Mouse (Mus musculus) layer of hippocampus, postnatal 36 days (tissue): Measurements from ENCODE around the gene Snx3. TPM values are rescaled to one million over a fixed set of nuclear protein-coding genes. Genes with fewer than 3 reads are reported as not detected.

Experiments
- DNase-seq, 2 experiments: peaks; one replicate each; pipeline ENCODE4 v3.0.0; 2022
- total RNA-seq, 2 experiments: library from RNA; stranded (reverse); gene quantifications; 2 replicates each; pipeline ENCODE4 v1.2.3; 2021

Snx3 gene
- total RNA-seq, 2 experiments from 2014 or later = 204 to 217 TPM

DNA sequence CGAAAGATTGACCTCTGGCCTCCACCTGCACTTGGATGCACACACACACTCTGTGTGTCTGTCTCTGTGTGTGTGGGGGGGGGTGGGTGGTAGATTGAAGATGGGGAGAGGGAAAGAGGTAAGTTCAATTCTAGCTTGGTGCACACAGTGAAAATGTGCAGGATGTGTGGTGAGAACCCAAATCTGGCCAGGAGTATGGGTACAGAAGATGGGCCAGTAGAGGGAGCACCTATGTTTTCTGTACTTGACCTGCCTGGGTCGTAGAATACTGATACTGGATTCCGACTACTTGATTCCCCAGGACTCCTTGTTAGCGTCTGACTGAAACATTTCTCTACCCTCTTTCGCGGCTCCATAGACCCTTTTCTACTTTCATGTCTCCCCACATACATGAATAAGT lies 8.3 kb downstream of the Snx3 start:
- no peak for DNase-seq

- no peak for DNase-seq
Observed at GRCm38 (mm10) chr10:42511184-42512135, 9.6 kb downstream of the Snx3 start.

DNA sequence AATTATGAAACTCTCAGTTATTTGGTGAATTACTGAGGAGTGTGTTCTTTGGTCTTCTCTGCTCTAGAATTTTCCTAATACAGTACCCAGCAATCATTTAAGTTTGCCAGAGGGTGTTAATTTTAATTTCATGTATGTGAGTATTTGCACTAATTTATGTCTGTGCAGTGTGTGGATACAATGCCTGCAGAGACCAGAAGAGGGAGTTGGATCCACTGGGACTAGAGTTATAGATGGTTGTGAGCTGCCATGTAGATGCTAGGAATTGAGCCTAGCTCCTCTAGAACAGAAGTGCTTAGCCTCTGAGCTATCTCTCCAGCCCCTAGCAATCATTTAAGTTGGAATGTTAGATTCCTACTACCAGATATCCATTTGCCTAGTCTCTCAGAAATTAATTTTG lies 12.3 kb downstream of the Snx3 start:
- no peak for DNase-seq

GRCm38 (mm10) chr10:42518363-42518762 lies 16.5 kb downstream of the Snx3 start:
- DNase-seq = no peak

DNA sequence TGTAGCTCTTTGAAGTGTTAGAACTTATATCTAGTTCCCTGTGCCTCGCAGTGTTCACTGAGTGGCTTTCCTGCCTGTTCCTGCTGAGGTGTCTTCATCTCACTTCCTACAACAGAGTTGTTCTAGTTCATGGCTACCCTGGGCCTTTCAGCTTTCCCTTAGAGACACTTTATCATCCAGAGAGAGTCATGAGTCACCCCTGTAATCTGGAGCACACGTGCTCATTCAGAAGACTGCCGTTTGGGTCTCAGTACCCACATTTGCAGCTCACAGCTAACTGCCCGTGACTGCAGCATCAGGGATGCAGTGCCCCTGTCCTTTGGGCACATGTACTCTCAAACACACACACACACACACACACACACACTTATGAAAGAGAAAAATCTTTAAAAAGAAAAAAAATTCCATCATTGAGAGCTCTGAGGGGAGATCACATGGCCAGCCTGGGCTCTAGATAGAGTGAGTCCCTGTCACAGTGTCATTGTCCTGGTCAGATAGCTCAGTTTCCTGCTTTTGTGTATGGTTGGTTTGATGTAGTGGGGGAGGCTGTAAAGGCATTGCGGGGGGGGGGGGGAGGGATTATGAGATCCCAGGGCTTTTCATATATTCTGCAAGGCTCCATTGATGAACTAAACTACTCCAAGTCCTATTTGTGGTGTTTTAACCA lies 19.6 kb downstream of the Snx3 start:
- DNase-seq = no peak

DNA sequence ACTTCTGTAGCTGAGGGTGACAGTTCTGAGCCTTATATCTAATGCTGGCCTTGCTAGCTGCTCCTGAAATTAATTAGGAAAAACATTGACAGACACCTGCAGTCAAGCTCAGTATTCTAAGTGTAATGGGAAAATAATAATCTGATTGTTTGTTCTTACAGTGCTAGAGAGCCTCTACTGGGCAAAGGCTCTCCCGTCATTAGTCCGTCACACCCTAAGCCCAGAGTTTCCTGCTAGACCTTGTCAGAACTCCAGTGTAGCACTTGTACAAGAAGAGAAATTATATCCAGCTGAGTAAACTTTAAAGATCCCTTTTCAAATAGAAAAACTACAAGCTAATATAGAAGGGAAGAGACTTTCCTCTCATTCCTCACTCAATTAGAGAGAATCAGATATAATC lies 21.1 kb downstream of the Snx3 start:
- no peak for DNase-seq

- no peak for DNase-seq
Observed at GRCm38 (mm10) chr10:42523556-42524162, 21.8 kb downstream of the Snx3 start.

DNA sequence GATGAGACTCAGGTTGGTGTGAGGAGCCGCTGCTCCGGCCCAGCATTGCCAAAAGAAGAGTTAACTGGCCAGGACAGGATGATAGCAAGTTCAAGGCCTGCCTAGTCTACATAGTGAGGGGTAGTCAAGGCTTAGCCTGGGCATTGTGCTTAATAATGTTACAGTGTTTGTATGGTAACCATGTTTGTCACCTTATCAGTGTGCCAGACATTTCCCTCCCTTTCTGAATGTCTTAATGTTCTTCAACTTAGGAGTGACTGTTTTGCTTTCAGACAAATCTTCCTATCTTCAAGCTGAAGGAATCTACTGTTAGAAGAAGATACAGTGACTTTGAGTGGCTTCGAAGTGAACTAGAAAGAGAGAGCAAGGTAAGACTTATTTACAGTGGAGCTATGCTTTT lies 23.9 kb downstream of the Snx3 start:
- DNase-seq = no peak

DNA sequence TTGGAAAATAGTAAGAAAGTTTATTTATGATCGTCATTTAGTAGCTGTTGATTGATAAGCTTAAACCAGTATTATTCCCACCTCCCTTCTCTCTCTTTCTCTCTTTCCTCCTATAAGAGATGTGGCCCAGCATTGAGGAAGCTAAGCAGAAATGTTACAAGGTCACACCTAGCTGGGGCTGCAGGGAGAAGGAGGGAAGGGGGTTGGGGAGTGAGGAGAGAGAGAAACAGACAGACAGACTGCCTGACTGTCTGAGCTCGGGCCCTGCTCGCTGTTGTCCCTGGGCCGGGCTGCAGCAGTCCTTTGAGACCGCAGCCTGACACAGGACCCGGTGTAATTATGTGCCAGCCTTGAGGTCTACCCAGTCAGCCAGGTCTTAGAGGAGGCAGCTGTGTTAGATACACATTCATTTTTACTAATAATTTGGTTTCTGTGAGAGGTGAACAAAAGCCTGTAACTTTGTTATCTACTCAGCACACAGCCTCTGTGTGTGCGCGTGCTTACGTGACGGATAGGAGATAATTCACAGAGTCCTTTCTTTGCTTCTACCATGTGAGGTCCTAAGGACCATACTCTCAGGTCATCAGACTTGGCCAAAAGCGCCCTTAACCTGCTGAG lies 32.1 kb downstream of the Snx3 start:
- no peak for DNase-seq

DNA sequence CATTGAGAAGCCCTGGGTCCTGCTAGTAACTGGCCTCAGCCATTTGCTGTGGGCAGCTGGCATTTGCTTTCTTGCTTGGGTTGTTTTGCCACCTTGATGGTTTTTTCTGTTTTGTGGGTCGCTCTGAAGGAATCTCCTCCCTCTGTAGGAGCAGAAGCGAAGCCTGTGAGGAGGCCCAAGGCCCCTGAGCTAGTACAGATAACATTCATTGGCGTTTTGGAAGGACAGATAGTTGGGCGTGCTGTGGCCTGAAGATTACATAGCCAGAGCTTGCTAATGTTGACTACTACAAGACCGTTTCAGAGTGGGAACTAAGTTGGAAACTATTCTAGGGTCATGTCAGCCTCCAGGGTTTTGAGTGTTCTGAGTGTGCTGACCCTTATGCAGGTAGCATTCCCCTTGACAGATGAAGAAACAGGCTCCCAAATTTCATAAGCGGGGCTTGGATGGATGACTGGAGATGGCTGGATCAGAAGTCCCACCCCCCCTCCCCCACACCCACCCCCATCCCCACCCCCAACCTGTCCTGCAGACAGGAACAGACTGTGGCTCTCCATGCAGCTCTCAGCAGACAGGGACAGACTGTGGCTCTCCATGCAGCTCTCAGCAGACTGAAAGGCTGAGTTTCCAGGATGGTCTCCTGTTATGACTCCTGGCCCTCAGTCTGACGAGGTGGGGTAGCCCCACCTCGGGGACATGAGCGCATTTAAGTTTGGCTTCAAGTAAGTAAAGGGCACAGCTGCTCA lies 35.9 kb downstream of the Snx3 start:
- DNase-seq = no peak

- no peak for DNase-seq
Observed at GRCm38 (mm10) chr10:42545707-42546503, 44.1 kb downstream of the Snx3 start.

DNA sequence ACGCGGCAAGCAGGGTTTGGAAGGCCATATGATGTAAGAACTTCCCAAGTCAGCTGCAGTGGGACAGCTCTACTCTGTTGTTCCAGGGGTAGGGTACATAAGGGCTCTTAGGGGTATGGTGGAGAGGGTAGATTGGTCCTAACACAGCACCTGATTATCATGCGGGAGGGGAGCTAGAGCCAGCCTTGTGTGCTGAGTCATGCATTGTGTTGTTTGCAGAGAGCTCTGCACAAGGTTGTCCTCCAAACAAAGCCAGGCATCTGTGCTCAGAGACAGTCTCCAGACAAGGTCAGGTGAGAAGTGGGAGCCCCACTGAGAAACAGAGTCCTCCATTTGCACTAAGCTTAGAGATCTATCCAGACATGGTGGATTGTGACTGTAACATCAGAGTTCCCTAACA lies 44.7 kb downstream of the Snx3 start:
- no peak for DNase-seq

DNA sequence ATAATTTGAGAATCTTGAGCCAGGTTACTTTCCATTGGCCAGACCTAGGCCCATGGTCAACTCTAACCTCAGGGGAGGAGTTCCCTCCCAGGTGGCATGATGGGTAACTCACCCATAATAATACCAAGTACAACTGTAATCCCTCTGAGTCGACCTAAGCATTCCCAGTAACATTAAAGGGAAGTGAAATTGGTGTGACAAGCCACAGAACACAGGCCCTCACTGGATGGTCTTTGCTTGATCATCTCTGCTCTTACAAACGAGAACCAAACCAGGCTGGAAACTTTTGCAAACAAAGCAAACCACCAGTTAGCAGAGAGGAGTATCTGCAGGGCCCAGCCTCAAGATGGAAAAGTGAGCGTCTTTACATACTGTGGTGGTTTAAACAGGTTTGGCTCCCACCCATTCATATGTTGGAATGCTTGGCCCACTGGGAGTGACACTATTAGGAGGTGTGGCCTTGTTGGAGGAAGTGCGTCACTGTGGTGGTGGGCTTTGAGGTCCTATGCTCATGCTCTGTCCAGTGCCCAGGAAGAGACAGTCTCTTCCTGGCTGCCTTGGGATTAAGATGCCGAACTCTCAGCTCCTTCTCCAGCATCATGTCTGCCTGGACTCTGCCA lies 57.9 kb downstream of the Snx3 start:
- no peak for DNase-seq

- no peak for DNase-seq
Observed at GRCm38 (mm10) chr10:42562272-42562671, 60.4 kb downstream of the Snx3 start.

- no peak for DNase-seq
Observed at GRCm38 (mm10) chr10:42572567-42572966, 70.7 kb downstream of the Snx3 start.

GRCm38 (mm10) chr10:42572971-42573370 lies 71.1 kb downstream of the Snx3 start:
- no peak for DNase-seq

- DNase-seq = no peak
Observed at GRCm38 (mm10) chr10:42574639-42575038, 72.8 kb downstream of the Snx3 start.

DNA sequence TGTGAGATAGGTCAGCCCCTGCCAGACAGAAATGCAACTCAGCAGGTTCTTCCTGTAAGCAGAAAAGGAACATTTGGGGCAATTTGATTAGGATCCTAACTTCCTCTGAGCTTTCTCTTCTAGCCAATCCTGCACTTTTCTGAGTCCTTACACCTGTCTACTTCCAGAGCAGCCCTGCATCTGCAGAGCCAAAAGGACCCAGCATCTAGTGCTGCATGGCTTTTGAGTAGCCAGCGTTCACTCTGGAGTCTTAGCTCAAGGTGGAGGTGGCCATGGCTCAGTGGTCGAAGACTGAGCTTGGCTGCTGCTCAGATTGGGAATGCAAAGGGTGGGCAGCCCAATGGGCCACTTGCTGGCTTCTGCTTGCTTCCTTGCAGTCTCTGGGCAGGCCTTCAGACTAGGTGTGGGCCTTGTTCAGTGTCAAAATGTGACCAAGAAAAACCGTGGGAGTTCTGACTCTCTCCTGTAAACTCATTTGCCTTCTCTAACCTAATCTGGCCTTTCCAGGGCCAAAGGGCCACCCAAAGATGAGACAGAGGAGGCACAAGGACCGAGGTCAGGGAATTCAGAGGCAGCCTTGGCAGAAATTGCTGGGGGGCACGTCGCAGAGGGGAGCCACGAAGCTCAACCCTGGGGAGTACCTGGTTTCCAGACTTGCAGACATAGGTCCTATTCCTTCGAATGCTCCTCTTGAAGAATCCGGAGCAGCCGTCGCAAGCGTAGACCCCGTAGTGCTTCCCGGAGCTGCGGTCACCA lies 75.9 kb downstream of the Snx3 start:
- no peak for DNase-seq

GRCm38 (mm10) chr10:42578281-42578675 lies 76.4 kb downstream of the Snx3 start:
- DNase-seq = no peak
